Mouse (Mus musculus): Measurements from ENCODE around the gene Tmem132c. TPM values are rescaled to one million over a fixed set of nuclear protein-coding genes. Genes with fewer than 3 reads are reported as not detected.

The Tmem132c gene
- polyA plus RNA-seq, 1 experiment = 0.04 TPM

DNA sequence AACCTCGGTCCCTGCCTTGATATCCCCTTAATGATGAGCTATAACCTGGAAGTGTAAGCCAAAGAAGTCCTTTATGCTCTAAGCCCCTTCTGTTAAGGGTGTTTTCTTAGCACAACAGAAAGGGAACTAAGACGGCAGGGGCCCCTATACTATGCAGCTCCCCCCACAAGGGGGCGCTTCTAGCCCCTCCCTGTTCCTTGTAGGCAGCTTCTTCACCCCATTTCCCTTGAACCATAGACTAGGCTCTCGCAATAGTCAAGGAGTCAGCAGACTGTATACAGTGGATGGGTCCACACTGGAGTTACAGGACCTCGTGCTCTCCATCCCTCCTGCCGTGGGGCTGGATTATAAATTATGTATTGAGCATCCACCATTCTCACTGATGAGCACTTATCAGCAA, 264.1 kb downstream of the Tmem132c start:
- Histone ChIP-seq H3K36me3 (ENCODE audit: control insufficient read depth, insufficient read depth, low read length) (no peaks in the 10 kb centered on the region), H3K27me3 (ENCODE audit: control insufficient read depth, insufficient read depth, low read length) (no peaks in the 10 kb centered on the region), H3K4me1 (ENCODE audit: control insufficient read depth, insufficient read depth, insufficient read length, low read length) (no peaks in the 10 kb centered on the region), H3K4me3 (ENCODE audit: low read depth, low read length) (no peak overlapping the region), H3K27ac (ENCODE audit: insufficient read depth, low read depth, low read length) (no peak overlapping the region)
- TF ChIP-seq CTCF (IDR thresholded peaks at IDR 0.05; ENCODE audit: extremely low read depth, insufficient read length, insufficient replicate concordance, low read depth, low read length) (no peak), POLR2A (IDR thresholded peaks at IDR 0.05; ENCODE audit: low read depth, low read length) (no peak)
- WGBS = 69% methylated on average over 6 of the region's 6 CpGs

DNA sequence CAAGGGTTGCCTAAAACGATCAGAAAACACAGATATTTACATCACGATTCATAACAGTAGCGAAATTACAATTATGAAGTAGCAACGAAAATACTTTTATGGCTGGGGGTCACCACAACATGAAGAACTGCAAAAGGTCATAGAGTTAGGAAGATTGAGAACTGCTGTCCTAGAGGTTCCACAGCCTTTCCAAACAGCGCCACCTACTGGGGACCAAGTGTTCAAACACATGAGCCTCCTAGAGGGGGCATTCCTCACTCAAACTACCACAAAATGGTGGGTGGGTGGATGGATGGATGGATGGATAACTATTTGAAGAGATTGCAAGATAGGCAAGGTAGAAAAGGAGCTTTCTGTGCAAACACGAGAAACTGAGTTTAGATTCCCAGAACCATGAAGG, 270.0 kb downstream of the Tmem132c start:
- TF ChIP-seq POLR2A (IDR thresholded peaks at IDR 0.05; ENCODE audit: low read depth, low read length) = no peak
- TF ChIP-seq CTCF (IDR thresholded peaks at IDR 0.05; ENCODE audit: extremely low read depth, insufficient read length, insufficient replicate concordance, low read depth, low read length) = no peak
- 83% methylated on average over 6 of the region's 6 CpGs for WGBS
- Histone ChIP-seq H3K36me3 (ENCODE audit: control insufficient read depth, insufficient read depth, low read length) (no peaks in the 10 kb centered on the region), H3K27ac (ENCODE audit: insufficient read depth, low read depth, low read length) (no peak overlapping the region), H3K4me3 (ENCODE audit: low read depth, low read length) (no peak overlapping the region), H3K4me1 (ENCODE audit: control insufficient read depth, insufficient read depth, insufficient read length, low read length) (no peaks in the 10 kb centered on the region), H3K27me3 (ENCODE audit: control insufficient read depth, insufficient read depth, low read length) (no peaks in the 10 kb centered on the region)

DNA sequence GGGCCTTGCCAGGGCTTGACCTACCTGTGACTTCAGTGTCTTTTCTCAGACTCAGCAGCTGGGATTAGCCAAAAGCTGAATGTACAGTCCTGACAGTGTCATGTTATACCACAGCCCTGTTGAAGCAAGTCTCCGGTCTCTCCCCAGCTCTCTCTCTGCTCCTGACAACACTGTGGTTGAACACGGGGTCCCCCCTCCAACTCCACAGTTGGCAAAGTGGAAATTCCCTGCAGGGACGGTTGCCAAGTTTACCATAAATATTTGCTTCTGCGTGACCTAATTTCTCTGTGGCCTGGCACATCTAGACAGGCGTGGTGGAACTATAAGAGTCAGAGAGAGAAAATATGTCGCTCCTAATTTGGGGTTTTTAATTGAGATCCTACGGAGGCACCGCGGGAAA, 274.4 kb downstream of the Tmem132c start:
- no peaks in the 10 kb centered on the region for H3K4me1 ChIP-seq (ENCODE audit: control insufficient read depth, insufficient read depth, insufficient read length, low read length)
- WGBS = 86% methylated on average over 9 of the region's 9 CpGs
- H3K27ac ChIP-seq (ENCODE audit: insufficient read depth, low read depth, low read length) = no peak overlapping the region
- no peak overlapping the region for H3K4me3 ChIP-seq (ENCODE audit: low read depth, low read length)
- TF ChIP-seq POLR2A (IDR thresholded peaks at IDR 0.05; ENCODE audit: low read depth, low read length) = no peak
- TF ChIP-seq CTCF (IDR thresholded peaks at IDR 0.05; ENCODE audit: extremely low read depth, insufficient read length, insufficient replicate concordance, low read depth, low read length) = no peak
- no peaks in the 10 kb centered on the region for H3K27me3 ChIP-seq (ENCODE audit: control insufficient read depth, insufficient read depth, low read length)
- H3K36me3 ChIP-seq (ENCODE audit: control insufficient read depth, insufficient read depth, low read length) = no peaks in the 10 kb centered on the region

DNA sequence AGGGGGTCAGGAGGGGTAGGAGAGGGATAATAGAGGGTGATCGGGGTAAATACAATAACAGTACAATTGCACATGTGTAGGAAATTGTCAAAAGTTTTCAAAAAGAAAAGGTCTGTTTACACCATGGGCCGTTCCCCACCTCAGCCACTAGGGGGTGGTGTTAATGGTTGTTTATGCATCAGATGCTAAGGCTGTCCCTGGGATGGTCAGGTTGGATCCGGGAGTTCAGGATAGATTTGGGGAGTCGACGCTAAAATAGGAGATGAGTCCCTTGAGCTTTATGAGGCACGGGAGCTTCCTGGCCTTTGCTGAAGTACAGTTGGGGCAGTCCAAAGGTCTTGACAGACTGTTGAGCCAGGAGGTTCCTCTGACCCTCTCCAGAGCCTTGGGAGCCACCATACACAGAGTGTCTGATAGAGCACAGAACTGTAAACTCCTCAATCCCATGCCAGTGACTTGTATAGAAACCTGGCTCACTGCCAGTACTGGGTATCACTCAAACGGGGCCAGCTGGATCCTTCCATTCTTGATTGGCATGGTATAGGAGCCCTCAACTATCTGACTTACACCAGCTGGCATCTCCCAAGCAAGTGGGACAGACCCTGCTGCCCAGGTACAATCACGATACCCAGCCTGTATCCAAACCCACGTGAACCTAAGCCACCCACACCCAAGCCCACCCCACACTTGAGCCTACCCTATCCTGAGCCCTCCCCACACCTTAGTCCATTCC, 281.3 kb downstream of the Tmem132c start:
- H3K27ac ChIP-seq (ENCODE audit: insufficient read depth, low read depth, low read length) = no peak overlapping the region
- no peak overlapping the region for H3K4me3 ChIP-seq (ENCODE audit: low read depth, low read length)
- no peaks in the 10 kb centered on the region for H3K36me3 ChIP-seq (ENCODE audit: control insufficient read depth, insufficient read depth, low read length)
- H3K27me3 ChIP-seq (ENCODE audit: control insufficient read depth, insufficient read depth, low read length) = no peaks in the 10 kb centered on the region
- WGBS = 52% methylated on average over 9 of the region's 9 CpGs
- H3K4me1 ChIP-seq (ENCODE audit: control insufficient read depth, insufficient read depth, insufficient read length, low read length) = no peaks in the 10 kb centered on the region
- peak; percentile 29; the same call in 1 of the 2 replicates for TF ChIP-seq CTCF (IDR thresholded peaks at IDR 0.05; ENCODE audit: extremely low read depth, insufficient read length, insufficient replicate concordance, low read depth, low read length)
- TF ChIP-seq POLR2A (IDR thresholded peaks at IDR 0.05; ENCODE audit: low read depth, low read length) = no peak

DNA sequence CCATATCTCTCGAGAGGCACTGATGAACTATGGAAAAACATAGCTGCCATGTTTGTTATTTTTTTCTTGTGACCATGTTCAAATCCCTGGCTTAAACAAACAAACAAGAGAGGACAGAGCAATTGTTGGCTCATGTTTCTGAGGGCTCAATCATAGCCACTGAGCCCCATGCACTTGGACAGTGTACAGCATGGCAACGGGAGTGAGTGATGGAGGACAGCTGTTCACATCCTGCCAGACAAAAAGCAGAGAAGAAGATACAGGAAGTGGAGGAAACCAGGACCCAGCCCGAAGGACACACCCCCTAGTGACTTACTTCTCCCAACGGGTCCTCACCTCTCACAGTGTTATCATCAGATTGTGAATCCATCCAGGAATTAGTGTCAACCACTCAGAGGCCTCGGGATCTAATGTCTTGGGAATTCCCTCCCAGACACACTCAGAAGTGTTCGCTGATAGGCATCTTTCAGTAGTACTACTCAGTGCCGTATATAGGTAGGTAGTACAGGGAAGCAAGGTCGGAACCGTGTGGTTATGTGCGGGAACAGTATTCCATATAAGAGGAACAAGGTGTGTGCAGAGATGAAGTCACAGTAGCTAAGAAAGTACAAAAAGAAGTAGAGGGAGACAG, 285.9 kb downstream of the Tmem132c start:
- TF ChIP-seq CTCF (IDR thresholded peaks at IDR 0.05; ENCODE audit: extremely low read depth, insufficient read length, insufficient replicate concordance, low read depth, low read length) = no peak
- no peak for TF ChIP-seq POLR2A (IDR thresholded peaks at IDR 0.05; ENCODE audit: low read depth, low read length)
- H3K36me3 ChIP-seq (ENCODE audit: control insufficient read depth, insufficient read depth, low read length) = no peaks in the 10 kb centered on the region
- WGBS = 72% methylated on average over 10 of the region's 10 CpGs
- no peaks in the 10 kb centered on the region for H3K27me3 ChIP-seq (ENCODE audit: control insufficient read depth, insufficient read depth, low read length)
- H3K4me3 ChIP-seq (ENCODE audit: low read depth, low read length) = no peak overlapping the region
- H3K27ac ChIP-seq (ENCODE audit: insufficient read depth, low read depth, low read length) = no peak overlapping the region
- H3K4me1 ChIP-seq (ENCODE audit: control insufficient read depth, insufficient read depth, insufficient read length, low read length) = no peaks in the 10 kb centered on the region

DNA sequence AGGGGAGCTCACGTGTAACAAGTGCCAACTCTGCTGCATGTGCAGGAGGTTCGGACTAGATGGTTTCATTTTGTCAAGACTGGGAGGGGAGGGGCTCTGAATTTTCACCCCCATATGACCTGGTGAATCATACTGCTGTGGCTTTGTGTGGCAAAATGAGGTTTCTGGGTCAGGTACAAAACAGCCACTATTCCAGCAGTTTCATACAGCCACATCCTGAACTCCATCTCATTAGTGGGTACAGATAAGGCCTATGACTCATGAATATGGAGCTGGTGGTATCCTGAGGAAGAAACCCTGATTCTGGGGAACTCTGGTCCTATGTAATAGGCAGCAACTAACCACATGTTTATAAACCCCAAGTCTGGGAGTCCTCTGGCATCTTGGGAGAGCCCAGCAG, 295.9 kb downstream of the Tmem132c start:
- Histone ChIP-seq H3K27ac (ENCODE audit: insufficient read depth, low read depth, low read length) (no peak overlapping the region), H3K36me3 (ENCODE audit: control insufficient read depth, insufficient read depth, low read length) (no peaks in the 10 kb centered on the region), H3K4me1 (ENCODE audit: control insufficient read depth, insufficient read depth, insufficient read length, low read length) (no peaks in the 10 kb centered on the region), H3K4me3 (ENCODE audit: low read depth, low read length) (no peak overlapping the region), H3K27me3 (ENCODE audit: control insufficient read depth, insufficient read depth, low read length) (no peaks in the 10 kb centered on the region)
- TF ChIP-seq POLR2A (IDR thresholded peaks at IDR 0.05; ENCODE audit: low read depth, low read length) (no peak), CTCF (IDR thresholded peaks at IDR 0.05; ENCODE audit: extremely low read depth, insufficient read length, insufficient replicate concordance, low read depth, low read length) (no peak)
- 75% methylated on average over 2 of the region's 2 CpGs for WGBS

DNA sequence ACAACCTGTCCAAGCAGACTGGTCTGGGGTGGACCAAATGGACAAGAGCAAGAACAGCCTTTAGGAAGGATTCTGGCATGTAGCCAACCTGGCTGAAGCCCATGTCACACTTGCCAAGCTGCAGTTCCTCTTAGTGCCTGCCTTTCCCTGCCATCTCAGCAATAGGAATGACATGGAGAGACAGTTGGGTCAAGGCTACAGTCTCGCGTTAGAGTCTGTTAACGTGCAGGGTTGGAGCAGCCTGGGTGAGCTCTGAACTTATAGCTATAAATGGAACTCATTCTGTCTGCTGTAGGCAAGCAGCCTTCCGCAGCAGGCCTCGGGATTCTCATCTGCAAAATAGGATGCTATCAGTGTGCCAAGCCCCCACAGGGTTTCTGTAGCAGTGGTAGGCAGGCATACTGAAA, 305.0 kb downstream of the Tmem132c start:
- TF ChIP-seq POLR2A (IDR thresholded peaks at IDR 0.05; ENCODE audit: low read depth, low read length) = no peak
- no peak for TF ChIP-seq CTCF (IDR thresholded peaks at IDR 0.05; ENCODE audit: extremely low read depth, insufficient read length, insufficient replicate concordance, low read depth, low read length)
- no peaks in the 10 kb centered on the region for H3K36me3 ChIP-seq (ENCODE audit: control insufficient read depth, insufficient read depth, low read length)
- H3K27ac ChIP-seq (ENCODE audit: insufficient read depth, low read depth, low read length) = no peak overlapping the region
- no peaks in the 10 kb centered on the region for H3K27me3 ChIP-seq (ENCODE audit: control insufficient read depth, insufficient read depth, low read length)
- 85% methylated on average over 5 of the region's 5 CpGs for WGBS
- no peaks in the 10 kb centered on the region for H3K4me1 ChIP-seq (ENCODE audit: control insufficient read depth, insufficient read depth, insufficient read length, low read length)
- no peak overlapping the region for H3K4me3 ChIP-seq (ENCODE audit: low read depth, low read length)

Data from small intestine, adult 2 months (tissue).